Mouse (Mus musculus) neural tube, embryonic 15.5 days (tissue): ENCODE results near the gene Ctxn1. TPM values are rescaled to one million over a fixed set of nuclear protein-coding genes. Genes with fewer than 3 reads are reported as not detected.

Experiments used
- ATAC-seq: fragments of 200-750 bp; cut with Nextera tagmentation; 2 replicates; pipeline ENCODE4 v1.8.0; 2017; ENCODE audit warnings: mild to moderate bottlenecking, moderate TSS enrichment, moderate library complexity; ENCODE audit not compliant: low FRiP score
- H3K27ac ChIP-seq: fragments of 300-500 bp; sonication (generic); replicated peaks from 2 replicates; pipeline ENCODE4 v1.5.1; 2015; ENCODE audit warnings: mild to moderate bottlenecking, inconsistent platforms
- H3K27me3 ChIP-seq: fragments of 300-500 bp; sonication (generic); replicated peaks from 2 replicates; pipeline ENCODE4 v1.6.1; 2015; ENCODE audit warnings: inconsistent platforms
- H3K36me3 ChIP-seq: fragments of 300-500 bp; sonication (generic); 2 replicates; pipeline ENCODE4 v1.6.1; 2015; ENCODE audit warnings: inconsistent platforms
- H3K4me1 ChIP-seq: fragments of 300-500 bp; sonication (generic); 2 replicates; pipeline ENCODE4 v1.6.1; 2015; ENCODE audit warnings: inconsistent platforms
- H3K4me2 ChIP-seq: fragments of 300-500 bp; sonication (generic); 2 replicates; pipeline ENCODE4 v1.6.1; 2015; ENCODE audit warnings: inconsistent platforms, mild to moderate bottlenecking, moderate library complexity
- H3K4me3 ChIP-seq: fragments of 300-500 bp; sonication (generic); replicated peaks from 2 replicates; pipeline ENCODE4 v1.5.1; 2015; ENCODE audit warnings: mild to moderate bottlenecking, inconsistent platforms
- H3K9ac ChIP-seq: fragments of 300-500 bp; sonication (generic); replicated peaks from 2 replicates; pipeline ENCODE4 v1.6.1; 2015; ENCODE audit warnings: mild to moderate bottlenecking, inconsistent platforms
- H3K9me3 ChIP-seq: fragments of 300-500 bp; sonication (generic); replicated peaks from 2 replicates; pipeline ENCODE4 v1.6.1; 2016; ENCODE audit warnings: inconsistent platforms
- WGBS: fragments of 180-500 bp; shearing (Covaris S2); methylation state at CpG from one replicate; pipeline ENCODE4 v1.1.7; 2015; ENCODE audit warnings: mixed read lengths; 5-methylcytosine and 5-hydroxymethylcytosine counted together
- polyA plus RNA-seq: library from polyadenylated mRNA; unstranded; fragments of >200 nt; fragmentation: Nextera tagmentation; extraction: Ambion mirVana; gene quantifications from 2 replicates; pipeline ENCODE4 v1.2.1, GENCODE M21; 2015

Ctxn1 gene
- polyA plus RNA-seq, 1 experiment from 2014 or later, result 269 TPM

DNA sequence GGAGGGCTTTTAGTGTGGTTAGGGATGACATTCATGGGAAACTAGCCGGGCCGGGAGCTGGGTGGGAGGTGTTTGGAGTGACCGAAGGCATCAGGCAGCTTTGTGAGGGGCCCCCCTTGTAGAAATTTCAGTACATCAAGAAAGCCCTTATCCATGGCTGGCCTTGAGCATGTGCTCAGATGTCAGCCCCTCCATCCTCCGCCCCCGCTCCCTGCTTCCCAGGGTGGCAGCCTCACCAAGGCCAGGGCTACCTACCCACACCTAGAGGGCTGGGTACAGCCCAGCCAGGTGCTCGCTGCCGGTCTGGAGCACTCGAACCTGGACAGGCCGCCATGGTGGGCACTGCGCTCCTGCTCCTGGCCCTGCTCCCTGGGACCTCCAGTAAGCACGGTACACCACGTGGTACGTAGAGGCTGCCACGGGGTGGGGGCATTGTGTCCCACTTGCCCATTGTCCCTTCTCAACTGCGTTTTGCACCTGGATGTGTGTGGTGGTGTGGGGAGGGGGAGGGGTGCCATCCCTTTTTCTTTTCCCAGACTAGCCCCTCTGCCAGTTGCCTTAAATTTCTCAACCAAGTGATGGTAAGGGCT, 11.0 kb downstream of the Ctxn1 start, which contains the start of gene Tgfbr3l:
Tgfbr3l (plus strand) TSS at position 264 of the 590 bp plus-strand sequence.
- no peak for ATAC-seq
- peaks cover 63% of the 10 kb centered on the region for H3K36me3 ChIP-seq
- no peak within 1 kb of the TSS for H3K27ac ChIP-seq
- H3K9ac ChIP-seq, result no peak within 1 kb of the TSS
- no peaks in the 10 kb centered on the region for H3K9me3 ChIP-seq
- no peak within 1 kb of the TSS for H3K4me2 ChIP-seq
- peaks cover 18% of the 10 kb centered on the region for H3K4me1 ChIP-seq
- H3K27me3 ChIP-seq, result no peaks in the 10 kb centered on the region
- H3K4me3 ChIP-seq, result no peak within 1 kb of the TSS
- 82% methylated on average over 15 of the region's 15 CpGs for WGBS

DNA sequence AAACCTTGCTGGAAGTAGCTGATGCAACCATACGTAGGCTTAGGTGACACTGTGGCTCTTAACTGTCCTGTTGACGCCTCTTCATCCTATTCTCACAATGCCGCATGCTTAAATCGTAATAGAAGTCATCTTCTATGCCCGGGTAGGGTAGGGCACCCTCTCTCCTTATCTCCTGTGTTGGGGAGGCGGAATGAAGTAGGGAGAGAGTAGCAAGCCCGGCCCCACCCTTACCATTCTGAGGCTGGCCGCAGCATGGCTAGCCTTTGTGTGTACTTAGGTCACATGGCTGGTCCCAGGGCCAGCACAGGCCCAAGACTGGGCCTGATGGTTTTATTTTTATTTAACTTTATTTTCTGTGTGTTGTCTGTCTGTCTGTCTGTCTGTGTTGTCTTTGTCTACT, 11.8 kb downstream of the Ctxn1 start:
- H3K4me3 ChIP-seq, result no peak overlapping the region
- H3K9me3 ChIP-seq, result no peaks in the 10 kb centered on the region
- H3K9ac ChIP-seq, result no peak overlapping the region
- H3K36me3 ChIP-seq, result peaks cover 69% of the 10 kb centered on the region
- H3K27me3 ChIP-seq, result no peaks in the 10 kb centered on the region
- H3K4me2 ChIP-seq, result no peak overlapping the region
- ATAC-seq, result no peak
- no peak overlapping the region for H3K27ac ChIP-seq
- 92% methylated on average over 8 of the region's 8 CpGs for WGBS
- H3K4me1 ChIP-seq, result peaks cover 12% of the 10 kb centered on the region

DNA sequence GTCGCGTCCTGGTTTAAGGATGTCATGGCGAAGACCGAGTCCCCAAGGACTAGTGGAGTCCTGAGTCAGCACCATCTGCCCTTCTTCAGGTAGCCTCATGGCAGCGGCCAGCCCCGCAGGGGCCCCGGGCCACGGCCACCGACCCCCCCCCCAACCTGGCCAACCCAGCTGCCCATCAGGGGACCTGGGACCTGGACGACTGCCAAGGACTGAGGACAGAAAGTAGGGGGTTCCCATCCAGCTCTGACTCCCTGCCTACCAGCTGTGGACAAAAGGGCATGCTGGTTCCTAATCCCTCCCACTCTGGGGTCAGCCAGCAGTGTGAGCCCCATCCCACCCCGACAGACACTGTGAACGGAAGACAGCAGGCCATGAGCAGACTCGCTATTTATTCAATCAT, 13.3 kb downstream of the Ctxn1 start:
- Histone ChIP-seq H3K9ac (no peak overlapping the region), H3K27me3 (no peaks in the 10 kb centered on the region), H3K9me3 (no peaks in the 10 kb centered on the region), H3K4me2 (no peak overlapping the region), H3K36me3 (peaks cover 75% of the 10 kb centered on the region), H3K4me3 (no peak overlapping the region), H3K4me1 (peaks cover 25% of the 10 kb centered on the region), H3K27ac (no peak overlapping the region)
- ATAC-seq, result no peak
- 88% methylated on average over 13 of the region's 13 CpGs for WGBS

DNA sequence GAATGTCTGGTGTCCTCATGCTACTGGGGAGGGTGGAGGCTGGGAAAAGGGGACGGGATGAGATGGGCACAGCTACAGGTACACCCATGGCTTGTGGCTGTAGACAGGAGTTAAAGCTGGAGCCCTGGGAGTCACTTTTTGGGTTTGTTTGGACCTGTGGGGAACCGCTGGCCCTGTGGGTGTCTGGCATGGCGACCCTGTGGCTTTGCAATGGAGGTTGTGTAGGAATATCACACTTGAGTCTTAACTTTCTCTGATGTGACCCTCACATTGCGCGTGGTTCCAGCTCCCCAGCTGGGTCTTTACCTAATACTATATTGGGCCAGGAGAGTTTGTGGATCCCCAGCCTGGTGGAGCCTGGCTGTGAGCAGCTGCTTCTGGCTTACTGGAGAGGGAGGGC, 14.0 kb downstream of the Ctxn1 start:
- Histone ChIP-seq H3K4me3 (no peak overlapping the region), H3K9me3 (no peaks in the 10 kb centered on the region), H3K36me3 (peaks cover 77% of the 10 kb centered on the region), H3K27ac (no peak overlapping the region), H3K27me3 (no peaks in the 10 kb centered on the region), H3K9ac (no peak overlapping the region), H3K4me2 (no peak overlapping the region), H3K4me1 (peaks cover 27% of the 10 kb centered on the region)
- WGBS, result 98% methylated on average over 5 of the region's 5 CpGs
- no peak for ATAC-seq

DNA sequence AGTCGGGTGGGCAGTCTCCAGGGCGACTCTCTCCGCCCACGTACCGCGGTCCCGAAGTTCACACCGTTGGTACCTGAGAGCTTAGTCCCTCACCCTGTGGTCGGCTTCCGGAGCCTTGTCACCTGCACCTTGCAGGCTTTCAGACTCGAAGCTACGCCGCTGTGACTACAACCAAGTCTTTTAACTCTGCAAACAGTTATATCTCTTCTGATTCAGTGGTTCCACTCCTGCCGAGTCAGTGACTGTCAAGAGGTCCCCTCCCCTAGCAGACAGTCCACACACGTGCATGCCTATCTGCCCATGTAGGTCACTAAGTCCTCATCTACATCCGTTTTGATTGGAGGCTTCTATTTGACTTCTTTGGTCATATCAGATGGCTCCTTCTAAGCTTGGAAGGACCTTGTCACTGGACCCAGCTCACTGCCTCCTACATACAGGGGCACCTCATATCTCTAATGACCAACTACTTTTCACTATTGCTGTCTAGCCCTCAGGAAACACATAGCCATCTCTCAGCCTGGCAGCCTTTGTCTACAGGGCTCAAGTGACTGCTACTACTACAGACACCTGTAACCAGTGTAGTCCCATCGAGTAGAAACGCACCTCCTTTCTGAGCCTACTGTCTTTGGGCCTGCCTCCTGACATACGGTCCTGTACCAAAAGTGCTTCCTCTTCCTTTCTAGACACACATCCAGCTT, 19.7 kb downstream of the Ctxn1 start:
- Histone ChIP-seq H3K9ac (peak overlapping the region; percentile 72), H3K27ac (peak overlapping the region; percentile 94), H3K9me3 (no peaks in the 10 kb centered on the region), H3K4me1 (peaks cover 41% of the 10 kb centered on the region), H3K4me2 (peak overlapping the region; percentile 87), H3K27me3 (no peaks in the 10 kb centered on the region), H3K4me3 (peak overlapping the region; percentile 77), H3K36me3 (peaks cover 28% of the 10 kb centered on the region)
- WGBS, result 14% methylated on average over 19 of the region's 19 CpGs
- ATAC-seq, result peak; percentile 1; the same call in 1 of the 2 replicates

DNA sequence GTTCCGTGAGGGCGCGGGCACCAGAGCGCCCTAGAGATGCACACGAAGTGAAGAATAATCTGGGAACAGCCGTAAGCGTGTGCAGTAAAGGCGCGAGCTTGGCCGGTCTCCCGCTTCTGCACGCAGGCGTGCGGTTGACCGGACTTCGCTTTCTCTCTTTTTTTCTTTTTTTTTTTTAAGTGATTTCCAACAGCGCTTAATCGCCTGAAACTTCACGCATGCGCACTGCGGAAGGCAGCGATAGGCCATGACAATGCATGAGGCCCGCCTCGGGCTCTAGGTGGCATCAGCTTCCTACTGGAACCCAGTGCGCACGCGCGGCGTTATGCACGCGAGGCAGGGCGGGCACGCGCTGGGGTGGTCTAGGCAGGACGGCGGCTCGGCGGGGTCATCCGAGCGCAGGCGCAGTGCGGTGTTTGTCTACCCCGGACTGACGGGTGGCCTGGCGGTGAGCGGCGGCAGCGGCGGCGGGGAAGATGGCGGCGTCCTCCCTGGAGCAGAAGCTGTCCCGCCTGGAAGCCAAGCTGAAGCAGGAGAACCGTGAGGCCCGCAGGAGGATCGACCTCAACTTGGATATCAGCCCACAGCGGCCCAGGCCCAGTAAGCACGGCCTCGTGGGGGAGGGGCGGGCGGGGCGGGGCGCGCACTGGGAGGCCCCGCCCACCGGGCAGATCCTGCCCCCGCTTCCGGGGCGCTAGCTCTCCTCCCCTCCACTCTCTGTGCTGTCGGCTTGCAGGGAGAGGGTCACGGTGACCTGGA, 20.5 kb downstream of the Ctxn1 start, which contains the start of the genes Map2k7 and Gm49320:
Map2k7 (plus strand) TSS at position 307 of the 759 bp plus-strand sequence.
Gm49320 (plus strand) TSS at position 432 of the 759 bp plus-strand sequence.
- Histone ChIP-seq H3K9ac (peak within 1 kb of the TSS; percentile 72), H3K4me1 (peaks cover 41% of the 10 kb centered on the region), H3K36me3 (peaks cover 20% of the 10 kb centered on the region), H3K4me2 (peak within 1 kb of the TSS; percentile 87), H3K27ac (peak within 1 kb of the TSS; percentile 94), H3K27me3 (no peaks in the 10 kb centered on the region), H3K9me3 (no peaks in the 10 kb centered on the region), H3K4me3 (peak within 1 kb of the TSS; percentile 77)
- WGBS, result under 1% methylated on average over 62 of the region's 71 CpGs
- ATAC-seq, result peak; percentile 93

DNA sequence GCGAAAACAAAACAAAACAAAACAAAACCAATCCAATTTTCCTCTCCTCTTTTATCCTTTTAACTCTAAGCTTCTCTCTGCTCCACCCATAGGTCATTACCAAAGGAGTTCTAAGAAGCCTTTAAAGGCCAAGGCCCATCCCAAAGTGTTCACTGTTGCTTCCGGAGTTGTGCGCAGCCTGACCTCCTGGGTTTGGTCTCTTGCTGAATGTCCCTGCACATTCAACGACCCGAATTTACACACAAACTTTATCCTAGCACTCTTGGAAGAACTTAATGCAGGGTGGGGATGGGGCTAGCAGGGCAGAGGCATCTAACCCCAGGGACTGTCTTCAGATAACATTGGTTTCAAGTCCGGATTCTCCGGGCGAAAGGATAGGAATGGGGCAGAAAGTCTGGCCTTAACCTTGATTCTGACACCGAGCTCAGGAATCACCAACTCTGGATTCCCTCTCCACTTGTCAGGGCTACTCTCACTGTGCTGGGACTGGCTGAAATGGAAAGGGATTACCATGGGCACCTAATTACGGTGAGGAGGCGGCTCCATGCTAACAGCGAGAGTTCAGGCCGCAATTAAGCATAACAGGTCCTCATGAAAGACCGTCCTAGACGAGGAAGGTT, 21.1 kb downstream of the Ctxn1 start:
- 20% methylated on average over 15 of the region's 15 CpGs for WGBS
- ATAC-seq, result peak; percentile 0; the same call in 1 of the 2 replicates

DNA sequence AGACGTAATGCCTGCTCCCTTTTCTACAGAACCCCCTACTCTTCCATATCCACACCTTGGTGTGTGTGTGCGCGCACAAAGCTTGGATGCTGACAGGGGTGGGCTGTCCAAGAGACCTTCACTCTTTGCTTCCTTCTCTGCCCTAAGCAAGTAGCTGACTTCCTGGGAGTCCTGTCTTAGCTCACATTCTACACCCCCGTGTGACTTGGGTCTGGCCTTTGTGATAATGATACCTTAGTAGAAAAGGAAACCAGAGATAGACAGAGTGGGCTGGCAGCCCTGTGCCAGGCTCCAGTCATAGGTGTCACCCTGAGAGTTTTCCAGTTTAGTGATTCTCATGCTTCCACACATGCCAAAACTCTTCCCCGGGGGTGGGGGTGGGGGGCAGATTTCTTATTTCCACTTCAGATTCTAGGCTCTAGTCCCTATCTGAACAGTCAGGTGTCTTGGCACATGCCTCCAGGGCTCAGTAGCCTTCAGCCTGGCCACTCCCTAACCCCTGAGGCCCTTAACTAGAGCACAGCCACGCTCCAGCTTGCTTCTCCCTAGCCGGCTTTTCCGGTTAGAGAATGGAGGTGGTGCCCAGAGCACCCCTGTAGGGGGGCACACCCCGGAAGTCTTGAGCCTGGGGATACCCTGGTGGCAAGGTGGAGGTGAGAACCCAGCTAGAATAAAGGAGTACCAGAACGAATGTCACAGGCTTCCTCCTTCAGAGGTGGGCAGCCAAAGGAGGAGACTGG, 28.3 kb downstream of the Ctxn1 start:
- no peak overlapping the region for H3K9ac ChIP-seq
- ATAC-seq, result no peak
- H3K36me3 ChIP-seq, result no peaks in the 10 kb centered on the region
- no peak overlapping the region for H3K4me3 ChIP-seq
- H3K27ac ChIP-seq, result no peak overlapping the region
- H3K9me3 ChIP-seq, result no peaks in the 10 kb centered on the region
- H3K4me2 ChIP-seq, result no peak overlapping the region
- peaks cover 7% of the 10 kb centered on the region; the same call in 1 of the 2 replicates for H3K4me1 ChIP-seq
- peaks cover 22% of the 10 kb centered on the region for H3K27me3 ChIP-seq
- WGBS, result 71% methylated on average over 10 of the region's 10 CpGs

More for the DNA sequence above, 21.1 kb downstream of the Ctxn1 start:
- H3K9me3 ChIP-seq, result no peaks in the 10 kb centered on the region
- H3K9ac ChIP-seq, result peak overlapping the region; percentile 65
- peaks cover 13% of the 10 kb centered on the region; the same call in 1 of the 2 replicates for H3K36me3 ChIP-seq
- H3K4me1 ChIP-seq, result peaks cover 41% of the 10 kb centered on the region
- no peaks in the 10 kb centered on the region for H3K27me3 ChIP-seq
- H3K4me3 ChIP-seq, result peak overlapping the region; percentile 77
- peak overlapping the region; percentile 87 for H3K4me2 ChIP-seq
- H3K27ac ChIP-seq, result peak overlapping the region; percentile 94

DNA sequence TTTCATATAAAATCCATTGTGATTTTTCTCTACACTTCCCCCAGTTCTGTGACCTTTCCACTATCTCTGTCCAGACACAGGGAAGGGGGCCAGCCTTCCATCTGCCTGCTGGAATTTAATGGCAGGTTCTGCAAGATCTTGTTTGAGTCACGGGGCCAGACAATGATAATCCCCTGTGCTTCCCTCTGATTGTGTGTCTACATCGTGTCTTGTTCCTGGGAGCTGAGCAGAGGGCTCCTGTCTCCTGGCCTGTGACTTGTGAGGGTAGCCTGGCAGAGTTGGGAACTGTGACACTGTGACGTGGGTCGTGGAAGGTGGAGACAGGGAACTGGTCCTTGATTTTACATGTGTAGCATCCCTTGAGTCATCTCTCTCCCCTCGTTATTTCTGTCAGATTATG, 29.3 kb downstream of the Ctxn1 start:
- Histone ChIP-seq H3K9ac (no peak overlapping the region), H3K36me3 (no peaks in the 10 kb centered on the region), H3K9me3 (no peaks in the 10 kb centered on the region), H3K4me3 (no peak overlapping the region), H3K27me3 (peaks cover 22% of the 10 kb centered on the region), H3K4me1 (peaks cover 7% of the 10 kb centered on the region; the same call in 1 of the 2 replicates), H3K4me2 (no peak overlapping the region), H3K27ac (no peak overlapping the region)
- ATAC-seq, result no peak
- 80% methylated on average over 5 of the region's 5 CpGs for WGBS

DNA sequence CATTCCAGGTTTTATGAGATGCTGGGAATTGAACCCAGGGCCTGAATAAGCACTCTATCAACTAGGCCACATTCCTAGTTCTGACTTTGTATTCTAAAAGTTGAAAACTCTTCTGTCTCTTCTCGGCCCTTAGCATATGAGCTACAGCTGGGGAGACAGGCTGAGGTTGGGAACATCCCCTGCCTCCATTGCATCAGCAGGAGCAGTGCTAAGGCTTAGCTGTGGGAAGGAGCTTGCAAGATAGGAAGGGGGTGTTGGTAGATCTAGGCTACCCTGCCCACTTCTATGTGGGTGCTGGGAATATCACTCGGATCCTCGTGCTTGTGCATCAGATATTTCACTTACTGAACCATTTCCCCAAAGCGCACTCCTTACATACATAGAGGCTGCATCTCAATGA, 31.2 kb downstream of the Ctxn1 start:
- Histone ChIP-seq H3K9me3 (no peaks in the 10 kb centered on the region), H3K4me1 (peaks cover 7% of the 10 kb centered on the region; the same call in 1 of the 2 replicates), H3K27me3 (peaks cover 22% of the 10 kb centered on the region), H3K27ac (no peak overlapping the region), H3K4me2 (no peak overlapping the region), H3K4me3 (no peak overlapping the region), H3K9ac (no peak overlapping the region), H3K36me3 (no peaks in the 10 kb centered on the region)
- no peak for ATAC-seq
- 95% methylated on average over 4 of the region's 4 CpGs for WGBS
